In the genomic region with DNA sequence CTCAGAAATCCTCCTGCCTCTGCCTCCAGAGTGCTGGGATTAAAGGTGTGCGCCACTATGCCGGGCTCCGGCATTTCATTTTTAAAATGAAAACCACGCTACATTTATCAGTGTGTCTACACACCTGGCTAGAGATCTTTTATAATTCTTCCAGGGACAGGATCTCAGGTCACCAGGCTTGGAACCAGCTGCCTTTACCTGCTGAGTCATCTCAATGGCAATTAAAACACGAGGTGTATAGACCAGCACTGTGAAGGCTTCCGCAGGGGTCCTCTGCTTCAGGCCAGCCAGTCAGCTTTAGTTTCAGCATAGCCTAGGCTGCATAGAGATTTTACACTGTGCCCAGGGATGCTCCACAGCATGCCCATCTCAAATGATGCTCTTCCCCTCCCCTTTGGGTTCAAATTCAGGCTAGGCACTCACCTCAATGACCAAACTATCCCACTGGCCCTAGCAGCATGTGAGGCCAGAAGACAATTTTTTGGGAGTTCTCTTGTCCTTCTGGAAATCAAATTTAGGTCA, we compare ENCODE assay signal across 30 mouse cellular contexts. TPM values are rescaled to one million over a fixed set of nuclear protein-coding genes. Genes with fewer than 3 reads are reported as not detected.
DNase-seq lines count a peak whose midpoint lies in the region; ATAC-seq and TF ChIP-seq lines count a peak whose summit lies in the region.
"Had no signal": no experiment of that assay in that cellular context is flagged by ENCODE, and none has a peak within 500 bp of the region (broad histone marks: within the 10 kb centered on the region; RNA-seq: fewer than 3 reads in every experiment).

No protein-coding gene starts in this region.

- H3K4me2 ChIP-seq in limb, embryonic 12.5 days = no peak overlapping the region
- no peak overlapping the region for H3K4me2 ChIP-seq in CH12.LX (ENCODE audit: insufficient read depth, low read depth, poor library complexity, severe bottlenecking)
- H3K4me2 ChIP-seq in liver, embryonic 14.5 days (ENCODE audit: low read depth) = no peak overlapping the region
- H3K4me2 ChIP-seq in midbrain, embryonic 15.5 days = no peak overlapping the region
- H3K4me2 ChIP-seq: embryonic facial prominence, embryonic 12.5 days; heart, embryonic 12.5 days; midbrain, embryonic 12.5 days; neural tube, embryonic 13.5 days had no signal

- H3K27me3 ChIP-seq in limb, embryonic 12.5 days = no peaks in the 10 kb centered on the region
- no peaks in the 10 kb centered on the region for H3K27me3 ChIP-seq in limb, embryonic 10.5 days (ENCODE audit: low read depth, poor library complexity, severe bottlenecking)
- no peaks in the 10 kb centered on the region for H3K27me3 ChIP-seq in CH12.LX (replicated peaks)
- H3K27me3 ChIP-seq in liver, embryonic 14.5 days (ENCODE audit: control insufficient read depth, insufficient read depth, low read length) = no peaks in the 10 kb centered on the region
- no peaks in the 10 kb centered on the region for H3K27me3 ChIP-seq in midbrain, embryonic 15.5 days (replicated peaks)
- H3K27me3 ChIP-seq: embryonic facial prominence, embryonic 12.5 days; heart, embryonic 12.5 days; midbrain, embryonic 12.5 days; neural tube, embryonic 13.5 days; Patski had no signal

- in situ Hi-C loops in CH12.LX (cut with MboI; ENCODE audit: low pct_ligation_motif_present, low pct_unique_long_range_greater_than_20kb, low sequenced_read_pairs) = no loop called here
- in situ Hi-C loops in ES-E14 (cut with MboI; ENCODE audit: low sequenced_read_pairs in 2 of 2, unreplicated experiment in 2 of 2) = no loop called here

- no peak for TF ChIP-seq CTCF in CH12.LX (conservative IDR thresholded peaks at IDR 0.05 in 1 of 2, IDR thresholded peaks at IDR 0.05 in 1 of 2; ENCODE audit: low read depth in 2 of 2, low read length in 2 of 2)
- TF ChIP-seq CTCF in liver, embryonic 14.5 days (IDR thresholded peaks at IDR 0.05; ENCODE audit: low read depth) = no peak

- dilution Hi-C loops in CH12.LX (cut with MboI; ENCODE audit: extremely low pct_ligation_motif_present, extremely low pct_unique_long_range_greater_than_20kb, low sequenced_read_pairs) = no loop called here

- H3K79me2 ChIP-seq in CH12.LX (replicated peaks; ENCODE audit: control insufficient read depth, extremely low read depth, insufficient read depth, poor library complexity, severe bottlenecking) = peaks cover 32% of the 10 kb centered on the region

- no peak for DNase-seq in limb, embryonic 10.5 days (ENCODE audit: low spot score)
- DNase-seq in CH12.LX (ENCODE audit: extremely low read depth) = no peak
- no peak for DNase-seq in ES-E14 (ENCODE audit: low read depth, low spot score)
- DNase-seq in liver, embryonic 14.5 days (ENCODE audit: low read depth in 3 of 3, low spot score in 3 of 3) = no peak
- no peak for DNase-seq in spleen, adult 18-20 months
- DNase-seq: adrenal gland, adult 2 months; cerebellum, adult 11 months; cerebellum, adult 9-11 months; gastrocnemius, postnatal 10 days; heart, postnatal 10 days; kidney, postnatal 25 days; layer of hippocampus, postnatal 36 days; lung, adult 2 months; thymus, postnatal 25 days had no signal

- 88% methylated on average over 6 of the region's 6 CpGs for WGBS in limb, embryonic 12.5 days
- WGBS in limb, embryonic 10.5 days = 91% methylated on average over 6 of the region's 6 CpGs
- 70% methylated on average over 6 of the region's 6 CpGs for WGBS in liver, embryonic 14.5 days (ENCODE audit: insufficient replicate concordance)
- 94% methylated on average over 6 of the region's 6 CpGs for WGBS in midbrain, embryonic 15.5 days

- TF ChIP-seq POLR2A in CH12.LX (IDR thresholded peaks at IDR 0.05; ENCODE audit: low read depth, low read length) = peak; percentile 52; the same call in 1 of the 2 replicates

- TF ChIP-seq RAD21 in CH12.LX (IDR thresholded peaks at IDR 0.05; ENCODE audit: low read depth, low read length) = no peak

- H3K9me3 ChIP-seq in limb, embryonic 12.5 days = no peaks in the 10 kb centered on the region
- no peaks in the 10 kb centered on the region for H3K9me3 ChIP-seq in limb, embryonic 10.5 days (replicated peaks)
- H3K9me3 ChIP-seq in CH12.LX (replicated peaks; ENCODE audit: low read length) (no peaks in the 10 kb centered on the region), ES-E14 (ENCODE audit: control insufficient read depth, insufficient read depth, low read depth, low read length) (no peaks in the 10 kb centered on the region)
- no peaks in the 10 kb centered on the region for H3K9me3 ChIP-seq in liver, embryonic 14.5 days (ENCODE audit: control insufficient read depth, low read length)
- no peaks in the 10 kb centered on the region for H3K9me3 ChIP-seq in midbrain, embryonic 15.5 days
- H3K9me3 ChIP-seq: embryonic facial prominence, embryonic 12.5 days; heart, embryonic 12.5 days; hindbrain, embryonic 10.5 days; midbrain, embryonic 12.5 days; neural tube, embryonic 13.5 days had no signal

- H3K9ac ChIP-seq in limb, embryonic 12.5 days (replicated peaks) = no peak overlapping the region
- H3K9ac ChIP-seq in CH12.LX (ENCODE audit: insufficient read depth, low read depth) = no peak overlapping the region
- no peak overlapping the region for H3K9ac ChIP-seq in ES-E14 (ENCODE audit: insufficient read depth, low read depth, low read length, poor library complexity, severe bottlenecking)
- no peak overlapping the region for H3K9ac ChIP-seq in liver, embryonic 14.5 days (replicated peaks)
- no peak overlapping the region for H3K9ac ChIP-seq in midbrain, embryonic 15.5 days
- H3K9ac ChIP-seq: embryonic facial prominence, embryonic 12.5 days; heart, embryonic 12.5 days; midbrain, embryonic 12.5 days; neural tube, embryonic 13.5 days had no signal

- TF ChIP-seq EP300 in CH12.LX (IDR thresholded peaks at IDR 0.05; ENCODE audit: low read length) = no peak
- no peak for TF ChIP-seq EP300 in liver, embryonic 14.5 days (IDR thresholded peaks at IDR 0.05; ENCODE audit: low read depth)

- H3K36me3 ChIP-seq in limb, embryonic 12.5 days = peaks cover 65% of the 10 kb centered on the region
- H3K36me3 ChIP-seq in limb, embryonic 10.5 days = peaks cover 72% of the 10 kb centered on the region
- H3K36me3 ChIP-seq in CH12.LX (replicated peaks in 1 of 2; ENCODE audit: control insufficient read depth in 1 of 2, insufficient read depth in 1 of 2, low read length in 1 of 2) (peaks cover 65 to 75% of the 10 kb centered on the region in 2 experiments), ES-E14 (ENCODE audit: control insufficient read depth, insufficient read depth, low read length, poor library complexity, severe bottlenecking) (peaks cover 52% of the 10 kb centered on the region)
- H3K36me3 ChIP-seq in liver, embryonic 14.5 days (replicated peaks; ENCODE audit: control insufficient read depth, insufficient read depth, low read depth) = peaks cover 52% of the 10 kb centered on the region
- H3K36me3 ChIP-seq in midbrain, embryonic 15.5 days (replicated peaks) = peaks cover 38% of the 10 kb centered on the region

- 0 out of 2 replicates have a peak, but pooled peaks have one; percentile 23 for ATAC-seq in limb, embryonic 12.5 days (ENCODE audit: insufficient number of reproducible peaks, insufficient read depth, low FRiP score, low TSS enrichment, low read depth)
- 0 out of 2 replicates have a peak, but pooled peaks have one; percentile 9 for ATAC-seq in liver, embryonic 14.5 days (ENCODE audit: insufficient read depth)
- no peak for ATAC-seq in midbrain, embryonic 15.5 days (replicated peaks)
- ATAC-seq: forebrain, embryonic 16.5 days; hindbrain, embryonic 16.5 days; intestine, postnatal 0 days; Patski had no signal

- H3K27ac ChIP-seq in limb, embryonic 12.5 days = 0 out of 2 replicates have a peak overlapping the region, but pooled peaks have one; percentile 29
- no peak overlapping the region for H3K27ac ChIP-seq in limb, embryonic 10.5 days
- H3K27ac ChIP-seq in CH12.LX (ENCODE audit: insufficient read depth, low read depth) (no peak overlapping the region), ES-E14 (ENCODE audit: insufficient read depth, low read depth, low read length, poor library complexity, severe bottlenecking) (peak overlapping the region; percentile 80; the same call in 1 of the 2 replicates)
- H3K27ac ChIP-seq in liver, embryonic 14.5 days = no peak overlapping the region
- no peak overlapping the region for H3K27ac ChIP-seq in midbrain, embryonic 15.5 days
- H3K27ac ChIP-seq: embryonic facial prominence, embryonic 12.5 days; hindbrain, embryonic 10.5 days; midbrain, embryonic 12.5 days; neural tube, embryonic 13.5 days had no signal

- peaks cover 16% of the 10 kb centered on the region; the same call in 1 of the 2 replicates for H3K4me1 ChIP-seq in limb, embryonic 12.5 days (replicated peaks)
- peaks cover 22% of the 10 kb centered on the region for H3K4me1 ChIP-seq in limb, embryonic 10.5 days
- H3K4me1 ChIP-seq in CH12.LX (ENCODE audit: control insufficient read depth in 1 of 2, insufficient read depth in 2 of 2) (peaks cover 10 to 27% of the 10 kb centered on the region in 2 experiments), ES-E14 (ENCODE audit: control insufficient read depth in 2 of 2, insufficient read depth in 2 of 2, low read length in 2 of 2, poor library complexity in 1 of 2) (peaks cover 0 to 7% of the 10 kb centered on the region in 2 experiments; a peak in 1 of 4 replicates)
- peaks cover 6 to 13% of the 10 kb centered on the region in 2 experiments for H3K4me1 ChIP-seq in liver, embryonic 14.5 days (replicated peaks; ENCODE audit: control insufficient read depth in 2 of 2, insufficient read depth in 2 of 2, low read length in 1 of 2)
- peaks cover 20% of the 10 kb centered on the region for H3K4me1 ChIP-seq in midbrain, embryonic 15.5 days

- H3K4me3 ChIP-seq in limb, embryonic 12.5 days (replicated peaks) = no peak overlapping the region
- H3K4me3 ChIP-seq in limb, embryonic 10.5 days = no peak overlapping the region
- no peak overlapping the region for H3K4me3 ChIP-seq in CH12.LX (replicated peaks in 1 of 3; ENCODE audit: low read depth in 2 of 3, low read length in 2 of 3, poor library complexity in 1 of 3)
- H3K4me3 ChIP-seq in ES-E14 (ENCODE audit: insufficient read depth in 1 of 2, low read depth in 1 of 2, low read length in 2 of 2, poor library complexity in 1 of 2, severe bottlenecking in 1 of 2) = no peak overlapping the region
- H3K4me3 ChIP-seq in liver, embryonic 14.5 days (ENCODE audit: insufficient read depth in 1 of 2, low read depth in 2 of 2, low read length in 2 of 2) = no peak overlapping the region
- no peak overlapping the region for H3K4me3 ChIP-seq in midbrain, embryonic 15.5 days
- H3K4me3 ChIP-seq: embryonic facial prominence, embryonic 12.5 days; erythroblast, embryonic 14.5 days; heart, embryonic 12.5 days; hindbrain, embryonic 10.5 days; midbrain, embryonic 12.5 days; neural tube, embryonic 13.5 days had no signal

RNA-seq across cellular contexts. Expression of gene Rps8, which starts 5.8 kb away (rescaled TPM):
- 892 and 981 TPM in 2 replicates for polyA plus RNA-seq in limb, embryonic 12.5 days (2016; fragmentation: Nextera tagmentation; extraction: Ambion mirVana)
- polyA plus RNA-seq in limb, embryonic 10.5 days (2016; fragmentation: Nextera tagmentation; extraction: Ambion mirVana) = 842 and 1,039 TPM in 2 replicates
- total RNA-seq in CH12.LX (2012; rRNA removed) = 5,379 and 5,435 TPM in 2 replicates
- total RNA-seq in CH12.LX (2014; rRNA removed) = 2,191 and 2,455 TPM in 2 replicates
- 1,480 and 1,967 TPM in 2 replicates for polyA plus RNA-seq in CH12.LX (2012; ENCODE audit: insufficient read length, low read depth)
- 3,133 and 3,400 TPM in 2 replicates for total RNA-seq in ES-E14 (2012; rRNA removed)
- 908 and 935 TPM in 2 replicates for polyA plus RNA-seq in liver, embryonic 14.5 days (2012; rRNA removed)
- polyA plus RNA-seq in liver, embryonic 14.5 days (2014; fragmentation: Nextera tagmentation; extraction: Ambion mirVana) = 901 and 915 TPM in 2 replicates
- polyA plus RNA-seq in midbrain, embryonic 15.5 days (2015; fragmentation: Nextera tagmentation; extraction: Ambion mirVana) = 430 and 431 TPM in 2 replicates

RNA-seq across cellular contexts. Expression of gene Plk3, which starts 16.5 kb away (rescaled TPM):
- 2.5 and 2.7 TPM in 2 replicates for polyA plus RNA-seq in limb, embryonic 12.5 days (2016; fragmentation: Nextera tagmentation; extraction: Ambion mirVana)
- 2.5 and 3.5 TPM in 2 replicates for polyA plus RNA-seq in limb, embryonic 10.5 days (2016; fragmentation: Nextera tagmentation; extraction: Ambion mirVana)
- total RNA-seq in CH12.LX (2012; rRNA removed) (12.0 and 13.8 TPM in 2 replicates), CH12.LX (2014; rRNA removed) (8.6 and 8.8 TPM in 2 replicates), ES-E14 (2012; rRNA removed) (26.7 and 28.3 TPM in 2 replicates)
- polyA plus RNA-seq in CH12.LX (2012; ENCODE audit: insufficient read length, low read depth) = 14.7 and 18.5 TPM in 2 replicates
- polyA plus RNA-seq in liver, embryonic 14.5 days (2012; rRNA removed) = 1.7 and 2.0 TPM in 2 replicates
- 1.1 TPM in 2 replicates for polyA plus RNA-seq in liver, embryonic 14.5 days (2014; fragmentation: Nextera tagmentation; extraction: Ambion mirVana)
- polyA plus RNA-seq in midbrain, embryonic 15.5 days (2015; fragmentation: Nextera tagmentation; extraction: Ambion mirVana) = 19.1 and 19.3 TPM in 2 replicates

RNA-seq across cellular contexts. Expression of gene Tctex1d4, which starts 23.7 kb away (rescaled TPM):
- not detected in 2 replicates for polyA plus RNA-seq in limb, embryonic 12.5 days (2016; fragmentation: Nextera tagmentation; extraction: Ambion mirVana)
- polyA plus RNA-seq in limb, embryonic 10.5 days (2016; fragmentation: Nextera tagmentation; extraction: Ambion mirVana) = not detected in 2 replicates
- total RNA-seq in CH12.LX (2012; rRNA removed) (0.55 and 0.98 TPM in 2 replicates), CH12.LX (2014; rRNA removed) (not detected in 2 replicates), ES-E14 (2012; rRNA removed) (0.49 and 1.2 TPM in 2 replicates)
- not detected in 2 replicates for polyA plus RNA-seq in CH12.LX (2012; ENCODE audit: insufficient read length, low read depth)
- polyA plus RNA-seq in liver, embryonic 14.5 days (2012; rRNA removed) = not detected in 2 replicates
- not detected in 2 replicates for polyA plus RNA-seq in liver, embryonic 14.5 days (2014; fragmentation: Nextera tagmentation; extraction: Ambion mirVana)
- 0.42 TPM in 1 of 2 replicates, not detected in the other for polyA plus RNA-seq in midbrain, embryonic 15.5 days (2015; fragmentation: Nextera tagmentation; extraction: Ambion mirVana)
- total RNA-seq: adrenal gland, adult 2 months; adrenal gland, postnatal 4 days; common myeloid progenitor, adult 5-6 weeks; gastrocnemius, postnatal 10 days; granulocyte monocyte progenitor cell, adult 5-6 weeks; layer of hippocampus, postnatal 36 days had no signal
- polyA plus RNA-seq: adrenal gland, adult 2 months; embryonic facial prominence, embryonic 12.5 days; erythroblast, embryonic 14.5 days; heart, embryonic 12.5 days; kidney, embryonic 14.5 days; midbrain, embryonic 12.5 days; neural tube, embryonic 13.5 days had no signal

RNA-seq across cellular contexts. Expression of gene Btbd19, which starts 24.7 kb away (rescaled TPM):
- 4.2 and 5.1 TPM in 2 replicates for polyA plus RNA-seq in limb, embryonic 12.5 days (2016; fragmentation: Nextera tagmentation; extraction: Ambion mirVana)
- 5.5 and 5.9 TPM in 2 replicates for polyA plus RNA-seq in limb, embryonic 10.5 days (2016; fragmentation: Nextera tagmentation; extraction: Ambion mirVana)
- 31.5 and 32.4 TPM in 2 replicates for total RNA-seq in CH12.LX (2012; rRNA removed)
- total RNA-seq in CH12.LX (2014; rRNA removed) = 49.7 and 51.1 TPM in 2 replicates
- 32.9 and 36.3 TPM in 2 replicates for polyA plus RNA-seq in CH12.LX (2012; ENCODE audit: insufficient read length, low read depth)
- 51.2 and 87.1 TPM in 2 replicates for total RNA-seq in ES-E14 (2012; rRNA removed)
- 2.7 and 2.9 TPM in 2 replicates for polyA plus RNA-seq in liver, embryonic 14.5 days (2012; rRNA removed)
- 2.3 and 2.5 TPM in 2 replicates for polyA plus RNA-seq in liver, embryonic 14.5 days (2014; fragmentation: Nextera tagmentation; extraction: Ambion mirVana)
- 3.9 and 4.3 TPM in 2 replicates for polyA plus RNA-seq in midbrain, embryonic 15.5 days (2015; fragmentation: Nextera tagmentation; extraction: Ambion mirVana)

RNA-seq across cellular contexts. Expression of gene Kif2c, which starts 32.2 kb away (rescaled TPM):
- polyA plus RNA-seq in limb, embryonic 12.5 days (2016; fragmentation: Nextera tagmentation; extraction: Ambion mirVana) = 106 and 108 TPM in 2 replicates
- polyA plus RNA-seq in limb, embryonic 10.5 days (2016; fragmentation: Nextera tagmentation; extraction: Ambion mirVana) = 116 and 124 TPM in 2 replicates
- total RNA-seq in CH12.LX (2012; rRNA removed) (33.9 and 39.6 TPM in 2 replicates), CH12.LX (2014; rRNA removed) (34.0 and 36.8 TPM in 2 replicates), ES-E14 (2012; rRNA removed) (73.1 and 86.0 TPM in 2 replicates)
- 40.3 and 43.1 TPM in 2 replicates for polyA plus RNA-seq in CH12.LX (2012; ENCODE audit: insufficient read length, low read depth)
- 13.2 and 19.4 TPM in 2 replicates for polyA plus RNA-seq in liver, embryonic 14.5 days (2012; rRNA removed)
- 30.1 and 31.3 TPM in 2 replicates for polyA plus RNA-seq in liver, embryonic 14.5 days (2014; fragmentation: Nextera tagmentation; extraction: Ambion mirVana)
- 8.1 and 10.0 TPM in 2 replicates for polyA plus RNA-seq in midbrain, embryonic 15.5 days (2015; fragmentation: Nextera tagmentation; extraction: Ambion mirVana)

Comparison
In these comparisons a context has a peak if more than half of its experiments do, and no peak if none do; other contexts are left out.
1. H3K27ac ChIP-seq: peak in limb, embryonic 12.5 days (single experiment) and ES-E14 (single experiment); none in limb, embryonic 10.5 days (single experiment), CH12.LX (single experiment), liver, embryonic 14.5 days (single experiment) and midbrain, embryonic 15.5 days (single experiment).